Mouse (Mus musculus) ovary, postnatal 14 days (tissue): Measurements from ENCODE around the gene Glrb.

Source experiments
- DNase-seq: peaks from one replicate; pipeline ENCODE4 v3.0.0; 2022; ENCODE audit warnings: low spot score

Glrb gene

GRCm38 (mm10) chr3:80823975-80824374 lies 89.5 kb downstream of the Glrb start:
- DNase-seq: no peak

DNA sequence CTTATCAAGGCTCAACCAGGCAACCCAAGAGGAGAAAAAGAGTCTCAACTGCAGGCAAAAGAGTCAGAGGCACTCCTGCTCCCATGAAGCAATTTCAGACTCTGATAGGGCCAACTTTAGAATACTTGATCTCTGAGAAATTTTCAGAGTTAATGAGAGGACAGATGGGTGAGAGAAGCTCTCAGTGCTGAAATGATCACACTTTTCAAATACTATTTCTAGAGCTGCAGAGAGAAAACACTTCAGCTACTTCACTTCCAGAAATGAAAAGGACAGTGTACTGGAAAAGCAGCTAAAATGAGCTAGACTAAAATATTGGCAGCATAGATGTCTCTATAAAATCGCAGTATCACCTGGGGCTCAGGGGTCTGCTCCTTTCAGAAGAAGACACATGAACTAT lies 94.8 kb downstream of the Glrb start:
- DNase-seq: no peak

GRCm38 (mm10) chr3:80813734-80814133 lies 99.7 kb downstream of the Glrb start:
- DNase-seq: no peak

DNA sequence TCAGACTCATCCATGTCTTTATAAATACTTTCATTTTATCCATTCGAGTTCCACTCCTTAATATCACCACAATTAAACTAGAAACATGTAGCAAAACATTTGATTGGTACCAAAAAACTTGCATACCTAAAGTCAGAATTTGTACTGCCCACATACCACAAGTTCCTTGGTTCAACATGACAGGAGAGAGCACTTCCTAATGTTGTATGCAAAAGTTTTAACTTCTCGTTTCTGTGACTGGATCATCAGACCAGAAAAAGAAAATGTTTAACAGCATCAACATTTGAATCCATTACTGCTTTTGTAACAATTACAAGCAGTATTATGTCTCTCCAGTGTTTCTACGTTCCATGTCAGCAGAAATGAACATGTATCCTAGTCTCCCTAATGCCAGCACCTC lies 101.2 kb downstream of the Glrb start:
- no peak for DNase-seq

- DNase-seq: no peak
These were observed 108.1 kb downstream of the Glrb start for GRCm38 (mm10) chr3:80805327-80805726.

DNA sequence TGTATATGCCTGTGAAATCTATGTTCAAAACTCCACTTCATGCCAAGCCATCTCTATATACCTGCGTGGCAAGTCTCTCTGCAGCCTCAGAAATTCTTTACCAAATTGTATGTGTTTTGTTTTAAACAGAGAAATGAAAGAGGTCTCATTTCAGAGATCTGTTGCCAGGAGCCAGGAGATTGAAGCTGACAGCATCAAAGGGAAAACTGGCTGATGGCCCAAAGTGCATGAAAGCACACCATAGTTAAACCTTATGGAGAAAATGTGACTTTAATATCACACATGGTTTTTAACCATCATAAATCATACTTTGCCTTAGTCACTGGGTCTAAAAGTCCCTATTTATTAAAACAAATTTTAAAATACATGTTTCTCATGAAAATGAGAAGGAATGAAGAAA lies 109.6 kb downstream of the Glrb start:
- no peak for DNase-seq

DNA sequence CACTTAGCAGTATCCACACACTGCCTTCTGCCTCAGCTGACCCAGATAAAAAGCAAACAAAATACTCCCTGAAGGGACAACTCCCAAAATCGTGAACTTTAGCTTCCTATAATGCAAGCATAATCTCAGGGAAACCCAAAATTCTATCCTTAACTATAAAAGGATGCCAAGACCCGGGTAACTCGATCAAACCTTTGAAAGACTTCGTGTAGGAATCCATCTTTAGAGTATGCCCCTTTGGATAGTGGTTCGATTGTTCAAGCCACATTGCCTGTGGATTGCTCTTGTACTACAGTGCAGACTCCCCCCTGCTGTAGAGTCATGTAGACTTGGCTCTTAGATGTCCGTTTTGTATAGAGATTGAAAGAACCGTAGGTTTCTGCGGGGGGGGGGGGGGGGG lies 110.2 kb downstream of the Glrb start:
- DNase-seq: no peak

- peak; percentile 68 for DNase-seq
These were observed 110.8 kb downstream of the Glrb start, which contains the start of gene Gria2 for GRCm38 (mm10) chr3:80802596-80803081. Gria2 (minus strand) TSS chr3:80802835.

- DNase-seq: no peak
These were observed 111.6 kb downstream of the Glrb start for GRCm38 (mm10) chr3:80801827-80802310.

- DNase-seq: no peak
These were observed 112.2 kb downstream of the Glrb start for GRCm38 (mm10) chr3:80800995-80801826.

- no peak for DNase-seq
These were observed 113.0 kb downstream of the Glrb start for GRCm38 (mm10) chr3:80800299-80800994.

GRCm38 (mm10) chr3:80797935-80798334 lies 115.5 kb downstream of the Glrb start:
- no peak for DNase-seq

- no peak for DNase-seq
These were observed 116.7 kb downstream of the Glrb start for GRCm38 (mm10) chr3:80796764-80797163.

DNA sequence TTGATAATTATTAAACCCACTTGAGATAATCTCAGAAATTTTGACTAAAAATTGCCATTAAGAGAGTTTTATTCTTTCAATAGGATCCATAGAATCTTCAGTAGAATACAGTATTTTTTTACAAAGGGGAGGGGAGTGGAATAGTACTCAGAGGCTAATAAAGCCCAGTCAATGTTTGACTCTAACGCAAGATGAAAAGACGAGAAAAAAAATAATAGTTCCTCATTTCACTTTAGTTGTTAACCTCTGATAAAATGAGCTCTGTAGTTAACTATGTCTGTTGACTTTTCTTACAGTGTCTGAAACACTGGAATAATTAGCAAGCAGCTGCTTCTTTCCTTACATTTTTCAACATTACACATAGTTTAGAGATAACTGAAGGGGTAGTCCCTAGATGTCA lies 118.2 kb downstream of the Glrb start:
- no peak for DNase-seq
